Mouse (Mus musculus): Measurements from ENCODE around the gene Zfp637. TPM values are rescaled to one million over a fixed set of nuclear protein-coding genes. Genes with fewer than 3 reads are reported as not detected.
A peak's percentile ranks its signal among the peaks of the same experiment; 100 is the strongest.

The Zfp637 gene
- polyA plus RNA-seq (2014; fragmentation: Nextera tagmentation; extraction: Ambion mirVana): 75.1 and 81.3 TPM in 2 replicates

DNA sequence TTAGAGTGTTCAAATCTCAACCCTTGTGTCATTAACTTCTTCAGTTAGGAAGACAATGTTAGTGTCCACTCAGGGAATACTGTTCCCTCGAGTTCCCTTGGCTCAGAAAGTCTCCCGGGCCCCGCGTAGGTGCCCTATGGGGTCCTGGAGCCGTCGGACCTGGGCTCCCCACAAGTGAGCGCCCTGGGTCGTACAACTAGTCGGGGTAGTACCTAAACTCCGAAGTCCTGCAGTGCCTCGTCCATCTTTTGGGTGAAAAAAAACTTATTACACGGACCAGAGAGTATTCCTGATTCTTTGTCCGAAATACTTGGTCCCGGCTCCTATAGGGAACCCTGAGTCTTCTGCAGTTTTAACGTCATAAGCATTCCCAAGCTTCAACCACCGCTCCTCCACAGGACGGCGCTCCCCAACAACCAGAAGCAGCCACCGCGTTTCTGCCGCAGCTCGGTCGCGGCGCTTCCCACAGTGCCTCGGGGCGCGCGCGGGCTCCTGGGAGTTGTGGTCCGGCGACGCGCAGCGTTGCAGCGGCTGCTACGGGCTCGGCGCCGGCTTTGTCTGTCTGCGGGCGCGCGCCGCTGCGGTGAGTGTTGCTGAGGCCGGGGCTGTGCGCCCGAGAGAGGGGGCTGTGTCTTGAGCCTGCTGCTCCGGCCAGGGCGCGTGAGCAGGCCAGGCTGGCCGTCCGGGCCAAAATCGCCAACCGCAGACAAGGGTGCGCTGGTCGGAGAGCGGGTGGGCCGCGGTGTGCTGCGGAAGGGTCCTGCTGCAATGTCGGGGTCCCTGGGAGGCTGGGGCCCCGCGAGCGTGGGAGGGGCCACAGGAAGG lies at the start of gene Zfp637:
Gene Zfp637, plus strand, starts transcription at position 495 of the 825 bp plus-strand sequence.
- WGBS: under 1% methylated on average over 66 of the region's 66 CpGs
- ATAC-seq (ENCODE audit: insufficient number of reproducible peaks, insufficient read depth, low FRiP score, low read depth): peak; percentile 97

DNA sequence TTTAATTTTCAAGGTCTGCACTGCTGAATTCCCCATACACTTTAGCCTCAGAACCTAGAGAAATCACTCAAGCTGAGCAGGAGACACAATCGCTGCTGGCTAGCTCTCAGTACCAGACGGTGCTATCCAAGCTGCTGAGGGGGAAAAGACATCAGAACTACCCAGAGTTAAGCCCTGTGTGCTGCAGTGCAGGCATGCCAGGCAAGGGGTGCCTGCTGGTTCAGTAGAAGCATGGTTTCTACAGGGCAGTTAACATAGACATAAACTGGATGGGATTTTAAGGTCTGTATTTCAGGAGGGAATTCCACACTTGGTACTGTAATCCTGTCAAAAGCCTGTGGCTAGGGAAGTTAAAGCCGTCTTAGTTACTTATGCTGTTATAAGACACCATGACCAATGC lies 45.7 kb upstream of the Zfp637 start:
- Histone ChIP-seq H3K4me2 (ENCODE audit: low read length) (no peak overlapping the region), H3K4me1 (ENCODE audit: control insufficient read depth in 2 of 2, insufficient read depth in 2 of 2, low read length in 2 of 2) (no peaks in the 10 kb centered on the region), H3K27ac (replicated peaks in 1 of 2; ENCODE audit: control insufficient read depth in 1 of 2, insufficient read depth in 1 of 2, low read depth in 2 of 2, low read length in 2 of 2) (no peak overlapping the region), H3K36me3 (ENCODE audit: control insufficient read depth, insufficient read depth, low read length) (no peaks in the 10 kb centered on the region), H3K4me3 (ENCODE audit: control insufficient read depth in 1 of 2, insufficient read depth in 1 of 2, low read depth in 1 of 2, low read length in 2 of 2) (no peak overlapping the region), H3K9ac (ENCODE audit: low read length) (no peak overlapping the region), H3K9me3 (ENCODE audit: control insufficient read depth, low read length) (no peaks in the 10 kb centered on the region), H3K27me3 (ENCODE audit: control insufficient read depth, insufficient read depth, low read length) (no peaks in the 10 kb centered on the region)
- no peak for ATAC-seq (ENCODE audit: insufficient number of reproducible peaks, insufficient read depth, low FRiP score, low read depth)
- WGBS: 85% methylated on average over 3 of the region's 3 CpGs

More for the DNA sequence above, at the start of gene Zfp637:
- Histone ChIP-seq H3K4me3 (ENCODE audit: control insufficient read depth in 1 of 2, insufficient read depth in 1 of 2, low read depth in 1 of 2, low read length in 2 of 2) (peak within 1 kb of the TSS; percentile 80 to 84), H3K9ac (ENCODE audit: low read length) (peak within 1 kb of the TSS; percentile 96), H3K27ac (replicated peaks in 1 of 2; ENCODE audit: control insufficient read depth in 1 of 2, insufficient read depth in 1 of 2, low read depth in 2 of 2, low read length in 2 of 2) (peak within 1 kb of the TSS; percentile 84 to 88), H3K9me3 (ENCODE audit: control insufficient read depth, low read length) (no peaks in the 10 kb centered on the region), H3K4me1 (ENCODE audit: control insufficient read depth in 2 of 2, insufficient read depth in 2 of 2, low read length in 2 of 2) (peaks cover 0 to 7% of the 10 kb centered on the region in 2 experiments; a peak in 2 of 4 replicates), H3K27me3 (ENCODE audit: control insufficient read depth, insufficient read depth, low read length) (no peaks in the 10 kb centered on the region), H3K4me2 (ENCODE audit: low read length) (peak within 1 kb of the TSS; percentile 91), H3K36me3 (ENCODE audit: control insufficient read depth, insufficient read depth, low read length) (peaks cover 30% of the 10 kb centered on the region)

GRCm38 (mm10) chr6:117800824-117801223 lies 40.2 kb upstream of the Zfp637 start:
- H3K9ac ChIP-seq (ENCODE audit: low read length): no peak overlapping the region
- no peak for ATAC-seq (ENCODE audit: insufficient number of reproducible peaks, insufficient read depth, low FRiP score, low read depth)
- no peaks in the 10 kb centered on the region for H3K9me3 ChIP-seq (ENCODE audit: control insufficient read depth, low read length)
- no peaks in the 10 kb centered on the region for H3K36me3 ChIP-seq (ENCODE audit: control insufficient read depth, insufficient read depth, low read length)
- no peaks in the 10 kb centered on the region for H3K27me3 ChIP-seq (ENCODE audit: control insufficient read depth, insufficient read depth, low read length)
- no peak overlapping the region for H3K4me2 ChIP-seq (ENCODE audit: low read length)
- WGBS: 88% methylated on average over 7 of the region's 7 CpGs
- H3K4me3 ChIP-seq (ENCODE audit: control insufficient read depth in 1 of 2, insufficient read depth in 1 of 2, low read depth in 1 of 2, low read length in 2 of 2): no peak overlapping the region
- no peak overlapping the region for H3K27ac ChIP-seq (replicated peaks in 1 of 2; ENCODE audit: control insufficient read depth in 1 of 2, insufficient read depth in 1 of 2, low read depth in 2 of 2, low read length in 2 of 2)
- H3K4me1 ChIP-seq (ENCODE audit: control insufficient read depth in 2 of 2, insufficient read depth in 2 of 2, low read length in 2 of 2): no peaks in the 10 kb centered on the region; a peak in 1 of 4 replicates

DNA sequence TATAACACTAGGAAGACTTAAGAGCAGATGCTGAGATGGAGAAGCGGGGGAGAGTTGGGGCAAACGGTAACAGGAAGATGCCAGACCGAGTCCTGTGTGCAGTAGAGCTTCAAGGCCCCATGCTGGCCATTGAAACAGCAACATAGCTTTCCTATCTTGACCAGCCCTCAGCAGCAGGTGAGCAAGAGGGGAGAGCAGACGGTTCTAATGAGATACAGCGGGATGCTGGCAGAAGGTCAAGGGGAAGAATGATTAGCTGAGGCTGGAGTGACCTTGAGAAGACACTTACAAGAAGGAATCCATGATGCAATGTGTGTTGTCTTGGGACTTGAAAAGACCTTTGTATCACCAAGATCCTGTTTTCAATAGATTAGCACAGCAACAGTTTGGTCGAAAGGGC lies 39.2 kb upstream of the Zfp637 start:
- Histone ChIP-seq H3K9ac (ENCODE audit: low read length) (no peak overlapping the region), H3K27ac (replicated peaks in 1 of 2; ENCODE audit: control insufficient read depth in 1 of 2, insufficient read depth in 1 of 2, low read depth in 2 of 2, low read length in 2 of 2) (no peak overlapping the region), H3K27me3 (ENCODE audit: control insufficient read depth, insufficient read depth, low read length) (no peaks in the 10 kb centered on the region), H3K36me3 (ENCODE audit: control insufficient read depth, insufficient read depth, low read length) (no peaks in the 10 kb centered on the region), H3K9me3 (ENCODE audit: control insufficient read depth, low read length) (no peaks in the 10 kb centered on the region), H3K4me1 (ENCODE audit: control insufficient read depth in 2 of 2, insufficient read depth in 2 of 2, low read length in 2 of 2) (no peaks in the 10 kb centered on the region; a peak in 1 of 4 replicates), H3K4me3 (ENCODE audit: control insufficient read depth in 1 of 2, insufficient read depth in 1 of 2, low read depth in 1 of 2, low read length in 2 of 2) (no peak overlapping the region), H3K4me2 (ENCODE audit: low read length) (no peak overlapping the region)
- ATAC-seq (ENCODE audit: insufficient number of reproducible peaks, insufficient read depth, low FRiP score, low read depth): no peak
- WGBS: 57% methylated on average over 6 of the region's 6 CpGs

DNA sequence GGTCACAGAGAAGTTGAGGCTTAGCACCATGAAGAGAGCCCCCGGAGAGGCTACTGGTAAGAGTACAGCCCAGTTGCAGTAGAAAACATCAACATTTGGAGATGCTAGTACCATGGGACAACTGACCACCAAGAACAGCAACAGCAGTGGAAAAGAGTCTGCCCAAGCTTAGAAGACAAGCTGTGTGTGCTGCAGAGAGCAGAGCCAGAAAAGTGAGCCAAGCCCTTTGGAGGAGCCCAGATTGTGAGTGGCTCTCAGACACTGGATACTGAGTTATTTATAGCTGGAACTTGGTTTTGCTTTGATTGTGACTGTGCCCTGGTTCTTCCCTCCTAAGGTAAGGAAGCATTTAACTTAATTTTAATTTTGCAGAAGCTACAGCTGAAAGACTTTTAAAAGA lies 33.2 kb upstream of the Zfp637 start:
- Histone ChIP-seq H3K9me3 (ENCODE audit: control insufficient read depth, low read length) (no peaks in the 10 kb centered on the region), H3K4me3 (ENCODE audit: control insufficient read depth in 1 of 2, insufficient read depth in 1 of 2, low read depth in 1 of 2, low read length in 2 of 2) (no peak overlapping the region), H3K4me1 (ENCODE audit: control insufficient read depth in 2 of 2, insufficient read depth in 2 of 2, low read length in 2 of 2) (peaks cover 6% of the 10 kb centered on the region in 2 experiments; a peak in 2 of 4 replicates), H3K36me3 (ENCODE audit: control insufficient read depth, insufficient read depth, low read length) (no peaks in the 10 kb centered on the region), H3K9ac (ENCODE audit: low read length) (no peak overlapping the region), H3K27ac (replicated peaks in 1 of 2; ENCODE audit: control insufficient read depth in 1 of 2, insufficient read depth in 1 of 2, low read depth in 2 of 2, low read length in 2 of 2) (peak overlapping the region; percentile 19 to 51; a peak in 3 of 4 replicates), H3K4me2 (ENCODE audit: low read length) (no peak overlapping the region), H3K27me3 (ENCODE audit: control insufficient read depth, insufficient read depth, low read length) (no peaks in the 10 kb centered on the region)
- WGBS: 95% methylated on average over 1 of the region's 1 CpGs
- ATAC-seq (ENCODE audit: insufficient number of reproducible peaks, insufficient read depth, low FRiP score, low read depth): no peak

- Histone ChIP-seq H3K36me3 (ENCODE audit: control insufficient read depth, insufficient read depth, low read length) (no peaks in the 10 kb centered on the region), H3K4me3 (ENCODE audit: control insufficient read depth in 1 of 2, insufficient read depth in 1 of 2, low read depth in 1 of 2, low read length in 2 of 2) (no peak overlapping the region), H3K4me2 (ENCODE audit: low read length) (no peak overlapping the region), H3K27ac (replicated peaks in 1 of 2; ENCODE audit: control insufficient read depth in 1 of 2, insufficient read depth in 1 of 2, low read depth in 2 of 2, low read length in 2 of 2) (no peak overlapping the region), H3K27me3 (ENCODE audit: control insufficient read depth, insufficient read depth, low read length) (no peaks in the 10 kb centered on the region), H3K4me1 (ENCODE audit: control insufficient read depth in 2 of 2, insufficient read depth in 2 of 2, low read length in 2 of 2) (peaks cover 6% of the 10 kb centered on the region in 2 experiments; a peak in 2 of 4 replicates), H3K9ac (ENCODE audit: low read length) (no peak overlapping the region), H3K9me3 (ENCODE audit: control insufficient read depth, low read length) (no peaks in the 10 kb centered on the region)
- no peak for ATAC-seq (ENCODE audit: insufficient number of reproducible peaks, insufficient read depth, low FRiP score, low read depth)
- WGBS: 89% methylated on average over 6 of the region's 6 CpGs
Measured at GRCm38 (mm10) chr6:117809816-117810215, 31.2 kb upstream of the Zfp637 start.

GRCm38 (mm10) chr6:117810717-117811116 lies 30.3 kb upstream of the Zfp637 start:
- 79% methylated on average over 4 of the region's 4 CpGs for WGBS
- ATAC-seq (ENCODE audit: insufficient number of reproducible peaks, insufficient read depth, low FRiP score, low read depth): no peak

More at GRCm38 (mm10) chr6:117810717-117811116, 30.3 kb upstream of the Zfp637 start:
- Histone ChIP-seq H3K4me1 (ENCODE audit: control insufficient read depth in 2 of 2, insufficient read depth in 2 of 2, low read length in 2 of 2) (peaks cover 6% of the 10 kb centered on the region in 2 experiments; a peak in 2 of 4 replicates), H3K9me3 (ENCODE audit: control insufficient read depth, low read length) (no peaks in the 10 kb centered on the region), H3K4me2 (ENCODE audit: low read length) (no peak overlapping the region), H3K9ac (ENCODE audit: low read length) (no peak overlapping the region), H3K27me3 (ENCODE audit: control insufficient read depth, insufficient read depth, low read length) (no peaks in the 10 kb centered on the region), H3K27ac (replicated peaks in 1 of 2; ENCODE audit: control insufficient read depth in 1 of 2, insufficient read depth in 1 of 2, low read depth in 2 of 2, low read length in 2 of 2) (no peak overlapping the region), H3K36me3 (ENCODE audit: control insufficient read depth, insufficient read depth, low read length) (no peaks in the 10 kb centered on the region), H3K4me3 (ENCODE audit: control insufficient read depth in 1 of 2, insufficient read depth in 1 of 2, low read depth in 1 of 2, low read length in 2 of 2) (no peak overlapping the region)

Measured in heart, embryonic 14.5 days (tissue).